In the genomic region with DNA sequence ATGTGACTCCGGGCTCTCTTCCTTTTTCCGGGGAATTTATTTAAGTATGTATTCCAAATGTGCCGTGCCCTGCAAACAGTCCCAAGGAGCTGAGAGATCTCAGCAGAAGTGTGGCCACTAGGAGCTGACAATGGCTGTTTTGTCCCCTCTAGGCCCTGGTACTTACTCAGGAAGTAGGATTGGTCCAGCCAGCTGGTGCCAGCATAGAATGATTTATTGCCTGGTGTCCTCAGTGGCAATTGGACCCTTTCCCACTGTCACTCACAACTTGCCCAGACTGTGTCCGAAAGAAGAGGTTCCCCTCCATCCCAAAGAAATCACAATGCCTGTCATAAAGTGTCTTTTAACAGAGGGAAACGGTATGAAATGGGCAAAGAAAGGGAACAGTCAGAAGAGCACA, we compare ENCODE assay signal across 9 mouse cellular contexts.
A peak's percentile ranks its signal among the peaks of the same experiment; 100 is the strongest.
DNase-seq lines count a peak whose midpoint lies in the region; ATAC-seq and TF ChIP-seq lines count a peak whose summit lies in the region.
"Had no signal": no experiment of that assay in that cellular context is flagged by ENCODE, and none has a peak within 500 bp of the region (broad histone marks: within the 10 kb centered on the region; RNA-seq: fewer than 3 reads in every experiment).

No protein-coding gene starts in this region.

- TF ChIP-seq CTCF in lung, embryonic 14.5 days (IDR thresholded peaks at IDR 0.05; ENCODE audit: low read depth), result peak; percentile 23; the same call in 1 of the 2 replicates

- H3K9ac ChIP-seq in lung, embryonic 14.5 days, result no peak overlapping the region
- no peak overlapping the region for H3K9ac ChIP-seq in hindbrain, embryonic 16.5 days (ENCODE audit: low read depth, low read length)
- H3K9ac ChIP-seq in neural tube, embryonic 15.5 days (replicated peaks), result no peak overlapping the region
- H3K9ac ChIP-seq: liver, embryonic 14.5 days had no signal

- no peaks in the 10 kb centered on the region for H3K9me3 ChIP-seq in lung, embryonic 14.5 days (ENCODE audit: low read depth, low read length)
- H3K9me3 ChIP-seq in hindbrain, embryonic 16.5 days (ENCODE audit: control insufficient read depth, low read length), result no peaks in the 10 kb centered on the region
- H3K9me3 ChIP-seq in neural tube, embryonic 15.5 days (replicated peaks), result no peaks in the 10 kb centered on the region

- no peaks in the 10 kb centered on the region for H3K27me3 ChIP-seq in lung, embryonic 14.5 days (ENCODE audit: insufficient read depth, low read length)
- H3K27me3 ChIP-seq in hindbrain, embryonic 16.5 days (replicated peaks; ENCODE audit: control insufficient read depth, insufficient read depth, low read length), result 0 out of 2 replicates have a peak, but pooled peaks cover 2% of the 10 kb centered on the region
- no peaks in the 10 kb centered on the region; the same call in 1 of the 2 replicates for H3K27me3 ChIP-seq in neural tube, embryonic 15.5 days (replicated peaks)

- no peak overlapping the region for H3K4me3 ChIP-seq in lung, embryonic 14.5 days (ENCODE audit: low read depth, low read length)
- peak overlapping the region; percentile 0; the same call in 1 of the 2 replicates for H3K4me3 ChIP-seq in hindbrain, embryonic 16.5 days (ENCODE audit: low read length)
- no peak overlapping the region for H3K4me3 ChIP-seq in neural tube, embryonic 15.5 days (replicated peaks)

- WGBS in lung, embryonic 14.5 days, result 17% methylated on average over 5 of the region's 5 CpGs
- 31% methylated on average over 5 of the region's 5 CpGs for WGBS in hindbrain, embryonic 16.5 days
- 31% methylated on average over 5 of the region's 5 CpGs for WGBS in neural tube, embryonic 15.5 days

- 0 out of 2 replicates have a peak overlapping the region, but pooled peaks have one; percentile 11 for H3K4me2 ChIP-seq in lung, embryonic 14.5 days
- peak overlapping the region; percentile 44 for H3K4me2 ChIP-seq in hindbrain, embryonic 16.5 days (ENCODE audit: low read length)
- H3K4me2 ChIP-seq in neural tube, embryonic 15.5 days, result peak overlapping the region; percentile 27

- DNase-seq in cerebellum, postnatal 14 days, result peak; percentile 28 to 34
- DNase-seq in cerebellum, adult 18-20 months, result no peak
- peak; percentile 63 for DNase-seq in lung, embryonic 14.5 days
- no peak for DNase-seq in lung, postnatal 25 days (ENCODE audit: low spot score)
- DNase-seq in layer of hippocampus, adult 18-20 months (ENCODE audit: low spot score in 2 of 2), result no peak

- peak; percentile 68 for ATAC-seq in lung, embryonic 14.5 days (ENCODE audit: insufficient read depth)
- ATAC-seq in hindbrain, embryonic 16.5 days, result peak; percentile 92
- ATAC-seq in neural tube, embryonic 15.5 days (ENCODE audit: low FRiP score), result peak; percentile 84
- ATAC-seq in megakaryocyte progenitor cell, adult 5-6 weeks (replicated peaks; ENCODE audit: poor library complexity), result no peak

- H3K4me1 ChIP-seq in lung, embryonic 14.5 days (ENCODE audit: insufficient read depth), result peaks cover 8% of the 10 kb centered on the region
- H3K4me1 ChIP-seq in hindbrain, embryonic 16.5 days (ENCODE audit: control insufficient read depth, insufficient read depth, low read depth, low read length), result no peaks in the 10 kb centered on the region
- H3K4me1 ChIP-seq in neural tube, embryonic 15.5 days, result peaks cover 9% of the 10 kb centered on the region

- no peaks in the 10 kb centered on the region for H3K36me3 ChIP-seq in lung, embryonic 14.5 days (ENCODE audit: insufficient read depth)
- no peaks in the 10 kb centered on the region for H3K36me3 ChIP-seq in hindbrain, embryonic 16.5 days (ENCODE audit: control insufficient read depth, insufficient read depth, low read length)
- no peaks in the 10 kb centered on the region for H3K36me3 ChIP-seq in neural tube, embryonic 15.5 days

- peak overlapping the region; percentile 32 for H3K27ac ChIP-seq in lung, embryonic 14.5 days (ENCODE audit: low read depth)
- no peak overlapping the region; the same call in 1 of the 2 replicates for H3K27ac ChIP-seq in hindbrain, embryonic 16.5 days (ENCODE audit: low read depth, low read length)
- H3K27ac ChIP-seq in neural tube, embryonic 15.5 days (replicated peaks), result peak overlapping the region; percentile 41; the same call in 1 of the 2 replicates
- H3K27ac ChIP-seq: liver, embryonic 14.5 days had no signal

Comparison
In these comparisons a context has a peak if more than half of its experiments do, and no peak if none do; other contexts are left out.
1. DNase-seq: peak in cerebellum, postnatal 14 days (2 of 2) and lung, embryonic 14.5 days (single experiment); none in cerebellum, adult 18-20 months (0 of 2), lung, postnatal 25 days (single experiment) and layer of hippocampus, adult 18-20 months (0 of 2).
2. Peak in every context shown above with its lines, with median percentiles within 50 percentile points of each other: H3K4me2 ChIP-seq.